Comparison of ENCODE assay signal across 9 mouse cellular contexts in the genomic region with DNA sequence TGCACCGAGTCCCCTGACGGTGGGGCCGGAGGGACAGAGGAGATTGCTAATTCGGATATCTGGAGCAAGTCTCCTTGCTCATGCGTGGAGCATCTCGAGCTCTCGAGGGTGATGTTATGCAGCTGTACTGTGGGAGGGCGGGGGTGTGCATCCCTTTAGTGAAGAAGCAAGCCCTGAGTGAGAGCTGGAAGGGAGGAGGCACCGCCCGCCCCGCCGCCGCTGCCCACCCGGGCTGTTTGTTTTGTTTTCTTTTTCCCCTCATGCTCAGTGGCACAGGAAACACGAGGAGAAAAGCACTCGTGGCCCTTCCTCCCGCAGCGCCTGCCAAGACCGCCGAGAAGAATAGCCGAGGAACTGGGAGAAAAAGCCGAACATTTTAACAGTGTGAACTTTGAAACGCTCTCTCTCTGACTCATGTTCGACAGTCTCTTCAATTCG. TPM values are rescaled to one million over a fixed set of nuclear protein-coding genes. Genes with fewer than 3 reads are reported as not detected.
DNase-seq lines count a peak whose midpoint lies in the region; ATAC-seq and TF ChIP-seq lines count a peak whose summit lies in the region.
"Had no signal": no experiment of that assay in that cellular context is flagged by ENCODE, and none has a peak within 500 bp of the region (broad histone marks: within the 10 kb centered on the region; RNA-seq: fewer than 3 reads in every experiment).

No protein-coding gene starts in this region.

- peak; percentile 43 for DNase-seq in forebrain, embryonic 14.5 days (ENCODE audit: low spot score)
- no peak for DNase-seq in forebrain, embryonic 11.5 days (ENCODE audit: low spot score)
- DNase-seq in B cell, adult 2 months, result peak; percentile 50 to 60
- DNase-seq in heart, postnatal 25 days (ENCODE audit: low spot score), result peak; percentile 61
- DNase-seq in layer of hippocampus, postnatal 25 days (ENCODE audit: extremely low spot score in 1 of 2, low spot score in 1 of 2), result peak; percentile 39 to 50
- peak; percentile 93 for DNase-seq in right cerebral cortex, adult 18-20 months

- no peak for TF ChIP-seq POLR2A in cortical plate, adult 2 months (IDR thresholded peaks at IDR 0.05; ENCODE audit: extremely low read depth, insufficient read depth, low read length)

- H3K4me2 ChIP-seq in forebrain, embryonic 14.5 days (ENCODE audit: low read length), result no peak overlapping the region
- H3K4me2 ChIP-seq in forebrain, embryonic 11.5 days (ENCODE audit: low read depth, low read length, severe bottlenecking), result no peak overlapping the region
- H3K4me2 ChIP-seq: embryonic facial prominence, embryonic 13.5 days had no signal

- ATAC-seq in forebrain, embryonic 14.5 days, result no peak
- no peak for ATAC-seq in forebrain, embryonic 11.5 days (replicated peaks; ENCODE audit: low FRiP score)
- no peak for ATAC-seq in activated CD4-positive, CD25-positive, alpha-beta regulatory T cell, adult 4 months

- H3K9ac ChIP-seq in forebrain, embryonic 14.5 days (ENCODE audit: low read length), result no peak overlapping the region
- no peak overlapping the region for H3K9ac ChIP-seq in forebrain, embryonic 11.5 days (ENCODE audit: low read length)
- H3K9ac ChIP-seq: embryonic facial prominence, embryonic 13.5 days had no signal

- intact Hi-C loops in heart, postnatal 25 days (cut with DNase I), result loop anchor here (2.0 kb wide), 1 partner anchor 15 kb away; no protein-coding TSS in a partner anchor

- no peaks in the 10 kb centered on the region for H3K9me3 ChIP-seq in forebrain, embryonic 14.5 days (replicated peaks; ENCODE audit: control insufficient read depth, low read length)
- H3K9me3 ChIP-seq in forebrain, embryonic 11.5 days (ENCODE audit: control insufficient read depth, low read length), result no peaks in the 10 kb centered on the region
- H3K9me3 ChIP-seq: embryonic facial prominence, embryonic 13.5 days had no signal

- no peak overlapping the region; the same call in 1 of the 2 replicates for H3K27ac ChIP-seq in forebrain, embryonic 14.5 days (ENCODE audit: low read depth, low read length)
- no peak overlapping the region for H3K27ac ChIP-seq in forebrain, embryonic 11.5 days (ENCODE audit: low read depth, low read length)
- peak overlapping the region; percentile 81; the same call in 1 of the 2 replicates for H3K27ac ChIP-seq in cortical plate, adult 2 months (ENCODE audit: insufficient read depth, low read length)
- H3K27ac ChIP-seq: embryonic facial prominence, embryonic 13.5 days had no signal

- TF ChIP-seq CTCF in cortical plate, adult 2 months (IDR thresholded peaks at IDR 0.05; ENCODE audit: extremely low read depth, insufficient read depth, low read length), result no peak

- H3K36me3 ChIP-seq in forebrain, embryonic 14.5 days (ENCODE audit: control insufficient read depth, insufficient read depth, low read length), result no peaks in the 10 kb centered on the region
- no peaks in the 10 kb centered on the region for H3K36me3 ChIP-seq in forebrain, embryonic 11.5 days (ENCODE audit: control insufficient read depth, insufficient read depth, low read length)
- H3K36me3 ChIP-seq: embryonic facial prominence, embryonic 13.5 days had no signal

- 44% methylated on average over 25 of the region's 25 CpGs for WGBS in forebrain, embryonic 14.5 days
- 70% methylated on average over 25 of the region's 25 CpGs for WGBS in forebrain, embryonic 11.5 days

- peaks cover 4% of the 10 kb centered on the region; the same call in 1 of the 2 replicates for H3K4me1 ChIP-seq in forebrain, embryonic 14.5 days (ENCODE audit: control insufficient read depth, insufficient read depth, low read length)
- no peaks in the 10 kb centered on the region for H3K4me1 ChIP-seq in forebrain, embryonic 11.5 days (replicated peaks; ENCODE audit: control insufficient read depth, insufficient read depth, low read length)
- peaks cover 32% of the 10 kb centered on the region for H3K4me1 ChIP-seq in cortical plate, adult 2 months (ENCODE audit: control insufficient read depth, insufficient read depth, low read length)

- no peaks in the 10 kb centered on the region for H3K27me3 ChIP-seq in forebrain, embryonic 14.5 days (replicated peaks; ENCODE audit: control insufficient read depth, insufficient read depth, low read length)
- no peaks in the 10 kb centered on the region for H3K27me3 ChIP-seq in forebrain, embryonic 11.5 days (ENCODE audit: control insufficient read depth, insufficient read depth, low read length)
- H3K27me3 ChIP-seq: embryonic facial prominence, embryonic 13.5 days had no signal

- no peak overlapping the region for H3K4me3 ChIP-seq in forebrain, embryonic 14.5 days (ENCODE audit: low read depth, low read length)
- no peak overlapping the region for H3K4me3 ChIP-seq in forebrain, embryonic 11.5 days (ENCODE audit: low read depth, low read length)
- H3K4me3 ChIP-seq in cortical plate, adult 2 months (ENCODE audit: insufficient read depth, low read length), result no peak overlapping the region
- H3K4me3 ChIP-seq: embryonic facial prominence, embryonic 13.5 days had no signal

RNA-seq across cellular contexts. Expression of gene Ppp1r16b, which starts 22.6 kb away (rescaled TPM):
- polyA plus RNA-seq in forebrain, embryonic 14.5 days (2014; fragmentation: Nextera tagmentation; extraction: Ambion mirVana), result 12.4 and 18.4 TPM in 2 replicates
- polyA plus RNA-seq in forebrain, embryonic 11.5 days (2014; fragmentation: Nextera tagmentation; extraction: Ambion mirVana), result 2.8 TPM in 2 replicates
- polyA plus RNA-seq in cortical plate, adult 2 months (2012; rRNA removed), result 51.5 and 55.4 TPM in 2 replicates
- total RNA-seq in heart, postnatal 25 days (2021), result 10 to 100 TPM; 15.0 to 15.3 TPM
- total RNA-seq in layer of hippocampus, postnatal 25 days (2021), result 100 to 1,000 TPM; 138 to 141 TPM
- polyA plus RNA-seq in activated CD4-positive, CD25-positive, alpha-beta regulatory T cell, adult 4 months (2017; shearing (Covaris generic)), result 100 to 1,000 TPM; 100 to 110 TPM
